Mouse (Mus musculus) c-Kit-positive CD71-positive TER-119-positive erythroid progenitor cells, embryonic 14.5 days (primary cell): ENCODE measurements around the gene Rab8b.
A peak's percentile ranks its signal among the peaks of the same experiment; 100 is the strongest.

Source experiments
- DNase-seq: peaks from one replicate; pipeline ENCODE4 v3.0.0-alpha.2; 2013; ENCODE audit warnings: low spot score

Gene Rab8b

GRCm38 (mm10) chr9:66919382-66919971 is at the start of gene Rab8b:
TSS of gene Rab8b (minus strand) at chr9:66919687.
- DNase-seq = peak; percentile 97

- no peak for DNase-seq
Measured at GRCm38 (mm10) chr9:66967492-66967891, 48.0 kb upstream of the Rab8b start.

- DNase-seq = no peak
Measured at GRCm38 (mm10) chr9:66961478-66961877, 42.0 kb upstream of the Rab8b start.

GRCm38 (mm10) chr9:66957451-66957850 is 38.0 kb upstream of the Rab8b start:
- DNase-seq = no peak

GRCm38 (mm10) chr9:66952886-66953285 is 33.4 kb upstream of the Rab8b start:
- no peak for DNase-seq

- no peak for DNase-seq
Measured at GRCm38 (mm10) chr9:66952321-66952720, 32.8 kb upstream of the Rab8b start.

DNA sequence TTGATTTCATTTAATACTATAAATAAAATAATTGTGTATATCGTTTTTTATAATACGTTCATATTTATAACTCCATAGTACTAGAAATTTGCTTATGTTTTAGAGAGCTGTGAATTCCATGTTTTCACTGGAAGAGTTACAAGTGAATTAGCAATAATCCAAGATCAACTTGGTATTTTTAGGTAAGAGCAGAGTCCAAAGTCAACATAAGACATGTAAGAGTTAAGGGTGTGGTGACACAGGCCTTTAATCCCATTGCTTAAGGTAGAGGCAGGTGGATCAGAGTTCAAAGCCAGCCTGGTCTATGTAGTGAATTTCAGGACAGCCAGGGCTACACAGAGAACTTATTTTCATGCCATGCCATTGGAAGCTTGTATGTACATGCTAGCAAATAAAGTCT is 29.0 kb upstream of the Rab8b start:
- DNase-seq = no peak

GRCm38 (mm10) chr9:66945647-66946641 is 26.5 kb upstream of the Rab8b start, which contains the start of gene Rps27l:
TSS of gene Rps27l (plus strand) at chr9:66946086.
- peak; percentile 94 for DNase-seq

DNA sequence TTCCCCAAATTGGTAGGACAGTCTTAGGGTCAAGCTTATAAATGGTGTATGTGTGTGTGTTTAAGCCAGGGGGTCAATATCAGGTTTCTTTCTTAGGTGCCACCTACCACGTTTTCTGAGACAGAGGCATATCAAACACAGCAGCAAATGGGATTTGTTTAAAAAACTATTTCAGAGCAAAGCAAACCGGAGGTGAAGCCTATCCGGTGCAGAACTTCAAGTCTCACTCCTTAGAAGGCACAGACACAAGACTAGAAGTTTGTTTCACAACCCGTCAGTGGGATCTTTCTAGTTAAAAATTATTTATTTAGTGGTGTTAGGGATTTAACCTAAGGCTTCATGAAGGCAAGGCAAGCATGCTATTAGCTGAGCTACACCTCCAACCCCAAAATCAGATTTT is 25.7 kb upstream of the Rab8b start:
- DNase-seq = no peak

GRCm38 (mm10) chr9:66938836-66939235 is 19.3 kb upstream of the Rab8b start:
- peak; percentile 72 for DNase-seq

DNA sequence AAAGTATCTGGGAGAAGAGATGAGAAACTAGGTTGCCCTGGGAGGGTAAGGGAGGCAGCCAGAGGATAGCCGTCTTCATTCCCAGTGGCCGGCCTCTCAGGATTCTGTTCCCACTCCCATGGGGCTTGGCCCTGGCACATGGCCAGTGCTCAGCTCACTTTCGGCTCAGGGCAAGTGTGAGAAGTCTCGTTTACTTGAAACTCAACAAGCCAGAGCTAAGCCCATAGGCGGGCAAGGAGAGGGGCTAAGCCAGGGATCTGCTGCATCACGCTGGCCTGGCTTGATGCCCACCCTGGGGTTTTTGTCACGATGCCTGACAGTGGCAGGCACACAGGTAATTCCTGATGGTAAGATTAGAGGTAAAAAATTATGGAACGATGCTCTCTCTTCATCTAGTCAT is 18.0 kb upstream of the Rab8b start:
- no peak for DNase-seq

DNA sequence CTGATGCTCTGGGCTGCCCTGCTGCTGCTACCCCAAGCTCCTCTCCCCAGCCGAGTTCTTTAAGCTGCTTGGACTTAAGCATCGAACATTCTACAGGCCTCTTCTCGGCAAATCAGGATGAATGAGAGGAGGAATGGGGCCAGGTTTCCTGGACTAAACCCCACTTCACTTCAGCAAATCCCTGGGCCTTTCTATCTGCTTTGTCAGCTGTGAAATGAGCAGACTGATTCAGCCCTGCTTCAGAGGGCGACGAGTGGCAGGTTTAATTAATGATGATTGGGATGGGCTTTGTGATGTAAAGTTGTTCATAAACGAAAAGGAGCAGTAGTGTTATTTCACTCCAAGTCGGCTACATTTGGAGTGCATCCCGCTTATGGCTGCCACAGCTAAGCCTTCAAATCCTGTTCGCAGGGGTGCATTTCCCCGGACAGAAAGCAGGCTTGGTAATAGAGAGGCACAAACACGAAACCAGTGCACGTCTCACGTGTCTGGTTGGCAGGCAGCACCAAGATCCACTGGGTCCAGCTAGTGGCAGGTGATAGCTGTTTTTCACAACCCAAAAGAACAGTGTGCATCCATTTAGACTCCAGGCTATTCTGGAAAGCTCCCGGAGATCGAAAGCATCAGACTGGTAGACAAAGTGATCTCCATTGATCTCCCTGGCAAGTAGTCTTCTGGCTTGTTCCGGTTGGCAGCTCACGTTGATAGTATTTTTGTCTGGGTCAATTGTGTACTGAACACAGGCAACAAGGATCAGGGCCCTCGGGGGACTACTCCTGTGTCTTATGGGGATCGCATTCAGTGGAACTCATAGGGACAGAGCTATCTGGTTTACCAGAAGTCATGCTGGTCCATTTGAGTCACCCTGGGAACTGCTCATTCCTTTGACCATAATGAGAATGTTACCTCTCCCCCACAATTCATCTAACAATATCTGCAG is 14.7 kb upstream of the Rab8b start:
- no peak for DNase-seq

DNA sequence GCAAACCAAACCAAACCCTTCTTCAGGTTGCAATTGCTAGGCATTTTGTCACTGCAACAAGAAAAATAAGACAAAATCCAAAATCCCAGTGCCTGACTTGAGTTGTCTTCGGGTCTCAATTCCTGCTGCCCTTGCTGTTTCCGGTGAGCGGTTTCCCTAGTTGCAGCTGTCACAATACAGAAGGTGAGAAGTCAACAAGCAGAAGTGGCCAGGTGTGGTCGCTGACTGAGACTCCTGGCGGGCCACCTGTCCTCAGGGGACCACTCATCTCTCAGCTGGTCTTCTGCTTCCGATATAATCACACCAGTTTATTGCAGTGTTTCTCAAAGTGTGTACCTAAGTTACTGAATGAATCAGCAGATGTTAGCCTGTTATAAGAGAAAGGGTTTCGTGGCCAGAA is 10.9 kb upstream of the Rab8b start:
- no peak for DNase-seq

GRCm38 (mm10) chr9:66927696-66928402 is 8.4 kb upstream of the Rab8b start:
- no peak for DNase-seq

DNA sequence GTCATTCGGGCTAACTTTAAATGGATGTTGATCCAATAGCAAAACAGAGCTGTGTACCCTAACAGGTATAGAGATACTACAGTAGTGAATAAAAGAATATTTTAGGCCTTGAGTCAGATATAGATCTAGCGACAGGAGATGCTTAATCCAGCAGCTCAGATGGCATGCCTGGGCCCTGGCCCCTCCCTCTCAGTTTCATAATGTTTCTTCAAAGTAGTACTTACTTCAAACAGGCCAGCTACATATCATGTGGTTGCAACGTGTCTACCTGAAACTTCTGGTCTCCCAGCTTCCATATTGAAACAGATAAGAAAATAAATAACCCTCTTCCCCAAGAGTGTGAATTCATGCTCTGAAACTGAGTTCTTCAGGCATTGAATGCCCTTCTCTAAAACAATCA is 6.4 kb upstream of the Rab8b start:
- DNase-seq = no peak

- no peak for DNase-seq
Measured at GRCm38 (mm10) chr9:66922076-66922475, 2.6 kb upstream of the Rab8b start.

- DNase-seq = no peak
Measured at GRCm38 (mm10) chr9:66920488-66921279, 1.2 kb upstream of the Rab8b start.

- no peak for DNase-seq
Measured at GRCm38 (mm10) chr9:66919981-66920380, 494 bp upstream of the Rab8b start.

GRCm38 (mm10) chr9:66918672-66919330 is 686 bp downstream of the Rab8b start:
- no peak for DNase-seq

- no peak for DNase-seq
Measured at GRCm38 (mm10) chr9:66917892-66918255, 1.6 kb downstream of the Rab8b start.
